Mouse (Mus musculus): Measurements from ENCODE around the gene Izumo3. TPM values are rescaled to one million over a fixed set of nuclear protein-coding genes. Genes with fewer than 3 reads are reported as not detected.
"Not testable (repeated sequence)": the region's sequence is repeated elsewhere in the genome, so short reads cannot be mapped to it uniquely, and the experiment has no call there.

Gene Izumo3
- not detected for total RNA-seq (2021)
- long read RNA-seq, experiment 1, result 0 reads
- long read RNA-seq, experiment 2, result 0 reads

DNA sequence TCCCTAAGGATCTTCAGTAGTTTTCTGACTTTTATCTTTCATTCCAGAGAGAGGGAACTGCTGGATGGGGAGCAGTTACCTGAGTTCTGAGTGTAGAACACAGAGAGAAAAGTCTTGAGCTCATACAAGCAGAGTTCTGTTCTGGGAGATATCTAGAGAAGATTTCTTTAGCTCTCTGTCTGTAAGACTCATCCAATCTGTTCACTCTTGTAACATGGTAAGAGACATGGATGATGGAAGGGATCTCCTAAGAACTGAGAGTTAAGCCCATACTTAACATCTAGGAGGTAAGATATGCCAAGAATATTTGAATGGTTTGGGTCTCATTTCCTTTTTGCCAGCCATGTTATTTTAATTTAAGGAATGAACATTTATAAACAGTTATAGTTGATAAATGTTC lies at the start of gene Izumo3:
Gene Izumo3, minus strand, starts transcription at position 101 of the 400 bp plus-strand sequence.
- no peak for DNase-seq (ENCODE audit: low spot score in 2 of 2)

DNA sequence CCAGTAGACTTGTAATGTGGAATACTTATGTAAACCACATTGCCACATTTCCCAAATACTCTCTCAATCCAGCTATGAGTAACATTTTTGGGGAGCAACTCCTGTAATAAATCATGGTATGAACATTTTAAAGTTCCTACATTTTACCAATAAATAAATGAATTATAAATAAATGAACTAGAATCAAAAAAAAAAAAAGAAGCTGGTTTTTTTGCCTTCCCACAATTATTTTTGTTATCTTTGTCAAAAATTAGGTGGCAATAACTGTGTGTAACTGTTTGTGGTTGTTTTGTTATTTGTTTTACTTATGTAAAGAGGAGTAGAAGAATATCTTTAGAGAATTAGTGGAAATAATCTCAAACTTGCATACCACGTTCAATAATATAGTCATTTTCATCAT lies 44.6 kb upstream of the Izumo3 start, which contains the start of gene Gm12666:
Gene Gm12666, minus strand, starts transcription at position 101 of the 400 bp plus-strand sequence.
- not testable (repeated sequence) for DNase-seq (ENCODE audit: low spot score in 2 of 2)

DNA sequence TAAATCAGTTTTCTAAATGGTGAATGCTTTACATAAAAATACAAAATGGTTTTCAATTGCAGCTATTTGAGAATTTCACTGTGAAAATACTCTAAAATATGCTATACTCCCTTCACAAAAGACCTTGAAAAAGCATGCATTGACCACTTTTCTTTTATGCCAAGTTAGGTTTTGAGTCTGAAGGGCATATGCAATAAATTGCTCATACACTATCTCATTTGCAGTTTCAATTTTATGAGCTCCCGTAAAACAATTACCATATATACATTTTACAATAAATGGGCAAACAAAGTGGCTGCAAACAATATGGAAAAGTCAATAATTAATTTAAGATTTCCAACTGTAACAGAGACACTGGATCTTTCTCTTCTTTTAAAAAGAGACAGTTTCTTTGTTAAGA lies 5.6 kb upstream of the Izumo3 start:
- no peak for DNase-seq (ENCODE audit: low spot score in 2 of 2)

DNA sequence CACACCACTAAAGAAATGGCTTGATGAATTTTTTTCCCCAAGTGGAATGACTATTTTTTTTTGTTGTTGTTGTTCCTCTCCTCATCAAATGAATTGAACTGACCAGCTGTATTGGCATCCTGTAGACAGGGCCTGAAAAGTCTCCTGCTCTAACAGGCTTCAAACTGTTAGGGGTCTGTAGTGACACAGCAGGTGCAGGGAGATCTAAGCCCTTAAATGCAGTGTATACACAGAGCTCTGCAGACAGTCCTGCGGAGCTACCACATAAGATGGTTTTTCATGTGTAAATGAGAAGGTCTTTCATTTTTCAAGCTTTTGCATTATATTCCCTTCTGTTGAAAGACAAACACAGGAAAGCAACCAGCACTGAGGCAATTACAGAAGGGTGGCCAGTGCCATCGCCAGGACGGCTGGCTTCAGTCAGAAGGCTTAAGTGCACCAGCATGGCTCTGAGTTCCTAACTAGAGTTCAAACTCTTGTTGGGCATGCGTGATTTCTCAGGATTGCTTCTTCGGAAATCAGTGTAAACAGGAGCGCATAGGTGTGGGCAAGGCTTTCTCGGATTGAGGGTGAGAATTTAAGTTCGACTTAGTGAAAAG lies 35.5 kb downstream of the Izumo3 start:
- DNase-seq (ENCODE audit: low spot score in 2 of 2), result no peak

DNA sequence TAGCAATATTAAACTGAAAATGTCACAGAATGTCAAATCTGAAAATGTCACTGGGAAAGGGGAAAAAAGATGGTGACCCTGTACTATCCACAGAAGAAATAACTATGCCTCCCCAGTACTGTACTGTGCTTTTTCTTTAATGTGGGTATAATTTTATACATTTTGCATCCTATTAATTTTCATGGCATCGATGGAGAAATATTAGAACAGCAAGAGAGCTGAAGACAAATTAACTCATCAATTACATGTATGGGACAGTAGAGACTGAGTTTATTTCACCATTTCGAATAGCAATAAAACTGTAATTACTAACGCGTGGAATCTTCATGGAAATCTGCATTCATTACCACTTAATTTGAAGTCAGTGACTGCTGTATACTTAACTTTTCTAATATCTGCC lies 49.6 kb downstream of the Izumo3 start:
- DNase-seq (ENCODE audit: low spot score in 2 of 2), result no peak

DNA sequence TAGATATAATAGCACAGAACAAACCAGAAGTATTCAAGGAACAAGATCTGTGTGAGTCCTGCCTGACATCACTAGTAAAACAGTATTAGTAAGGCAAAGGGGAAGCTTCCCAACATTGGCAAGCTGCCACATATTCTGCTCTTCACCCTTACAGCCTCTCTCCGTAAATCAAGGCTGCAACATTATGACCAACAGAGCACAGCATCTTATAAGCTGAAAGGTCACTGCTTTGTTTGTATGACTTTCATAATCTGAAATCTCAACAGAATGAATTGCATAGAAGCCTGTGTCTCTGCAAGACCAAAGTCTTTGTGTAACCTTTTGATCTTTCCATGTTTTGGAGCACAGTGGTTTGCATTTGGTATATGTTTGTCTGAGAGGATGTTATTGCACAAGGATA lies 51.1 kb downstream of the Izumo3 start:
- no peak for DNase-seq (ENCODE audit: low spot score in 2 of 2)

Other genes with a start within 250 kb of the Izumo3 start
- 1 to 10 TPM in 1 of 2 experiments, not detected in 1; 2.0 TPM for gene Gm12666, start 44.5 kb upstream of the Izumo3 start, total RNA-seq (2021)

All from left cerebral cortex, adult 18-20 months (tissue).